Mouse (Mus musculus) CD8-positive naive resting alpha-beta T cell, adult 57 days (primary cell): Measurements from ENCODE around the gene Rab4b. TPM values are rescaled to one million over a fixed set of nuclear protein-coding genes. Genes with fewer than 3 reads are reported as not detected.

Source experiments
- total RNA-seq: library from RNA; stranded (reverse); gene quantifications from one replicate; pipeline ENCODE4 v1.2.4, GENCODE M21; 2023

The Rab4b gene
- total RNA-seq, result 85.3 TPM

DNA sequence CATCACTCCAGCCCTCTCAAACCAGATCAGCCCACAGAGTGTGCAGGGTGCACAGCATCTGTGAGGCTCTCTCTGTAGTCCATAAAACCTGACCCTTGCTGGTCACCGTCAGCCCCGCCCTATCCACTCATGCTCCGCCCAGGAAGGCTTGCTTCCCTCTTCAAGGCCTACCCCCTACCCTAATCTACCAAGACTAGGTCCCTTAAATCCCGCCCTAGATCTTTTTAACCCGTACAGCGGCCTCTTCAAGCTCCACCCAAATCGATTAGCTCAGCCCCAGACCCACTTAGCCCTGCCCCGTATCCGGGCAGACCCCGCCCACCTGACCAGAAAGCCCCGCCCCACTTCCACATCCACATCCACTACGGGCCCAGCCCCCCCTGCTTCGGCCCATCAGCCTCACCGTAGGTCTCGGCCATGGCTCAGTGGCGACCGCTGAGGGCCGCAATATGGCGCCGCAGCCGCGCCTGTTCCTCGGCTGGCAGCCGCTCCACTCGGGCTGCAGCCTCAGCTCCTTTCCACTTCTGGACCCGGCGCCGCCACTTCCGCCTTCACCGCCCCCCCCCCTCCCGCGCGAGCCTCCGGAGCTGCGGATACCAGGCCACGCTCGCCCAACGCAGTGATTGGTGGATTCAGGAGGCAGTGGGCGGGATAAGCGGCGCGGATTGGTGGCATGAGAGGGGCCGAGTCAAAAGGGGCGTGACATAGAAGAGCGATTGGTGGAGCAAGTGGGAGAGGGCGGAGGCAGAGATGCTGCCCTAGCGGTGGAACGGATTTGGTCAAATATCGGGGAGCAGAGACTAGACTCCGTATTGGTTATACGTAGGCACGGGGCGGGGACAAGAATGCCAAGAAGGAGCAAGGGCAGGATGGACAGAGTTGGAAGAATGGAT lies at the start of gene Rab4b:
Rab4b (minus strand) TSS at position 573 of the 893 bp plus-strand sequence.

DNA sequence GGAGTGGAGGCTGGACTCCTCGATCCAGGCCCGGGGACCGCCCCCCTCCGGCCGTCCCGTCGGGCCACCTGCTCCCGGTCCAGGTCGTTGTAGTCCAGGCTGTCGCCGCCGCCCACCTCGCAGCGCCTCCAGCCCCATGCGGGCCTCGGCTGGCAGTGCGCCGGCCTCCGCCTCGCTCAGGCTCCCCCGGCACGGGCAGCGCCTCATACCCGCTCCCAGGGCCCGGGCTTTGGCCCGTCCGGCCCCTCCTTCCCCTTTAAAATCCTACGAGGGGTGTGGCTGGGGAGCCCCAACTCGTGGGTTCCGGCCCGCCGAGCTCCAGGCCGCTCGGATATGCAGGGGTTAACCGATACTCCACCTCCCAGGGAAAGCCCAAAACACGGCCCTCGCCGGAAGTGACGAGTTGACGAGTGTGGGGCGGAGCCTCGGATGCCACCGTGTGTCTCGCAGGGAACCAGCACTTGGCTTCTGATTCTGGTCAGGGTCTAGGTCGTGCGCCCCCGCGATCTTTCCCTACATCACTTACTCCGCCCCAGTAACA lies 49.7 kb upstream of the Rab4b start, which contains the start of gene Itpkc:
Itpkc (minus strand) TSS at position 381 of the 541 bp plus-strand sequence.

DNA sequence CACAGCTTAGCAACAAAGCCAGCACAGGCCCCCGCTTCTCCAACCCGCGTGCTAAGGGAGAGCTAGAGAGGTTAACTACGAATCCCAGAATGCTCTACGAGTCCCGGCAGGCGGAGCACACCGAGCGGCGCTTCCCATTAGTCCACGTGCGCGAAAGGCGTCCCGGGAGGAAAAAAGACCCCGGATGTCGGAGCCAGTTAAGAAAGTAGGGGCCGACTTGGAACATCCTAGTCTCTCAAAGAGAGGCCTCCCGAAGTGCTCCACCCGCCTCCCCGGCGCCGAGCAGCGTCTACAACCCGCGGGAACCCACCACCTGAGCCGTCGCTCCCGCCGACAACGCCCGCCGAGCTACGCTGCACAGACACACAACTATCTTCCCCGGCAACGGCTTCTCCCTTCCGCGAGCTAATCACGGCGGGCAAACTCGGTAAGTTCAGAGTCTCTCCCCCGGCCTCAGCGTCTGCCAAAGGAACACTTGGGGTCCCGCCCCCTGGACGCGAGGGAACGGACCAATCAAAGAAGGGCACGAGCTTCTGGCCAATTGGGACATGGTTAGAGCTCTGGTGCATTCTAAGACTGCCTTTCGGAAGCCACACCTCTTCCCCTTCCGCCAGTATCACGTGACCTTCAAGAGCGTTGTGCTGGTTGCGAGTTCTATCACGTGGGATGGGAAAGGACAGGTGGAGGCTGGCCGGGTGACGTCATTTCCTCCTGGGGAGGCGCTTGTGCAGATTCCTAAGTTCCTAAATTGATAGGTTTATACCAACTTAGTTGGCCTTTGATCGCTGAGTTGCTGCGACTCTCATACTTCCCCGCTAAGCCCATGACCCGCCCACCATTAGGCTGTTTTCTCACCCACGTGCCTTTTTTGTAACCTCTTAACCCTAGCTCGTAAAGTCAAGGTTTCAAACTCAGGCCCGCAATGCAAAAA lies 17.2 kb upstream of the Rab4b start, which contains the start of the genes BC024978 and Snrpa:
BC024978 (plus strand) TSS at position 101 of the 931 bp plus-strand sequence.
Snrpa (minus strand) TSS at position 591 of the 931 bp plus-strand sequence.

DNA sequence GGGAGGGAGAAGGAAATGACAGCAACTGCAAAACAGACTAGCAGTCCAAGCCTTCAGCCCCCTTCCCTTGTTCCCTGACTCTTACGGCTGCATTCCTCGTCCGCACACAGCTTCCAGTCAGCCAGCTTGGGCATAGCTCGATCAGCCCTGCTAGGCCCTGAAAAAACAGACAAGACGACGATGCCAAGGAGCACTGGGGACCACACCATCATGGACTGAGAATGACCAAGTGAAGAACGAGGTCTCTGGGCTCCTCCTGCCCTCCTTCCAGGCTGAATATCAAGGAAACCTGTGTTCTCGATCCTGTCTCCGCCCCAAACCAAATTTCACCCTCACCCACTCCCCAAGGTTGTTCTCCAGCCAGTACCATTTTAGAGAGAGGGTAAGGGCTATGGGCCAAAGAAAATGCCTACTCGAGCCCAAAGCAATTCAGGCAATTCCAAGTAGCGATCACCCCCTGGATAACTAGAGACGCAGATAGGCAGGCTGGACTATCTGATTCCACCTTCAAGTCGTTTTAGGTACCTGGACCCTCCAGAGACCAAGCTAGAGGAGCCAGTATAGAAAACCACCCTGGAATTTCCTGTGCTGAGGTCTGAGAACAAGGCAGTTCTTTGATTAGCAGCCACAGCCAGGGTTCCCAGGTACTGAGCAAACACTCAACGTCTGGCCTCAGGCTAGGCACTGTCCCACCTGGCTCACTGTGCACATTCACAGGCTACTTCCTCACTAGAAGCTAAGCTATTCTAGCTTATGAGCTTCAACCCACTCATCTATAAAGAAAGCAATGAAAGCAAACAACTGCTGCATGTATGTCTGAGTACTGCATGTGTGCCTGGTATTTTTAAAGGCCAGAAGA lies 2.4 kb upstream of the Rab4b start, which contains the start of the genes Gm21983 and Mia:
Gm21983 (minus strand) TSS at position 250 of the 859 bp plus-strand sequence.
Mia (minus strand) TSS at position 321 of the 859 bp plus-strand sequence.

DNA sequence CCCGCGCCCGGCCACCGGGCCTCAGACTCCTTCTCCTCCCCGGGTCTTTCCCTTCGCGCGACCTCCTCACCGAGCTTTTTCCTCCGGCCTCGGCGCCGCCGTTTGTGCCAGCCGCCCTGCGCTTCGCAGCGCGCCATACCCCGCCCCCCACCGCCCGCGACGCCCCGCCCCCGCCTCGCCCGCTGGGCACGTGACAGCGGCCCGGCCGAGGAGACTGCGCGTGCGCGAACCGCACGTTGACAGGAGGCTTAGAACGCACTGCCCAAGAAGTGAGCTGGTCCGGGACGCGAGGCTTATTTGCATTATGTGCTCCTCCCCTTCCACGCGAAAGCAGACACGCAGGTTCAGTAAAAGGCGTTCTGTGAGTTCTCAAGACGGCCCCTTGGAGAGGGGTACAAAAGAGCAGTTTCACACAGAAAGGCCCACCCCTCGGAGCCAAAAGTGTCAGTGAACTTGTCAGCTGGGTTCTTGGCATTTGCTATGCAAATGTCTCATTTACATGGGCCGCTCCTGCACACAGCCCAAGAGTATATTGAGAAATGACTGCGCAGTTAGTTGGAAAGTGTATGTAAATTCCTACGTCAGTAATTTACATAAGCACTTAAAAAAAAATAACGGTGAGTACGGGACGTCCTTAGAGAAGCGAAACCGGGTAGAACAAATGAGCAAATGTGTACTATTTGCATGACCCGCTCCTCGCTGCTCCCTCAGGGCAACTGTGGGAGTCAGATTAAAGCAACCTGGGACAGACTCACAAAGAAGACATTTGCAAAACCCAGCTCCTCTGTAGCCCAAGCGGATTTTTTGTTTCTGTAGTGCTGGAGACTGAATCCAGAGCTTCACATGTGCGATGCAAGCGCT lies 11.9 kb downstream of the Rab4b start, which contains the start of gene Egln2:
Egln2 (minus strand) TSS at position 189 of the 861 bp plus-strand sequence.

DNA sequence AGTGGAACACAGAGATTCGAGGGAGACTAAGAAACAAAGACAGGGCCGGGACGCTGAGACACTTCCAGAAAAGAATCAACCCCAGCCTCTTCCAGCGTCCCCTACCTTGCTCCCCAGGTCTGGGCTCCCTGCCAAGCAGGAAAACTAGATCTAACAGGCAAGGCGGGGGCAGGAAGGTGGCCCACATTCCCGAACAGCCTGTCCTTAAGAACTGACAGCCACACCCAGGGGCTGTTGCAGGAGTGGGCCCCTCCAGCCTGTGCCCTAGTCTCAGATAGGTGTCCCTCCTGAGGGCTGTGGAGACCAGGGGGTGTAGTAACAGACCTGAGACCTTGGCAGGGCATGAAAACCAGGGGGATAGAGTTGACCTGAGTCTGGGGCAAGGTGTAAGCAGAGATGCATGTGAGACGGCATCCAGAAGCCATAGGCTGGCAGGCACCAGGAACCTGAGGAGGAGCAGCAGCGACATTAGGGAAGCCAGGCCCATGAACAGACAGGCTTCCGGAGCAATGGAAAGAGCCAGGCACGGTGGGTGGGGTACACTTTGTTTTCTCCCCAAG lies 25.4 kb downstream of the Rab4b start, which contains the start of gene Cyp2t4:
Cyp2t4 (plus strand) TSS at position 510 of the 560 bp plus-strand sequence.

DNA sequence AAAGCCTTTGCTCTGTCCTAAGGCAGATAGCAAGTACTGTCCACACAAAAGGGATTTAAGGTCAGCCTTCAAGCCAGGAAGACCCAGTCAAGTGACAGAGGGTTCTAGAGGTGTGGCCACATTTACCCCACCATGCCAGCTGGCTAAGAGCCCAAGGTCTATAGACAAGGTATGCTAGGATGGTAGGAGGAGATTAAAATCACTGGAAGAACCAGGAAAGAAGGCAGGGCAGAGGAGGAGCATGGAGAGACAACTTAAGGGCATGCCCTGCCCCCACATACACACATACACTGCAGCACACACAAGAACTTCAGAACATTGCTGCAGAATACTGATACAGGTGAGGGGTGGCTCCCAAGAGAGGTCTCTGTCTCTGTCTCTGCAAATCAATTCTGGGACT lies 59.0 kb downstream of the Rab4b start, which contains the start of gene Cyp2f2:
Cyp2f2 (plus strand) TSS at position 234 of the 400 bp plus-strand sequence.

Other genes with a start within 250 kb of the Rab4b start
- gene Cyp2a22, start 239.5 kb downstream of the Rab4b start, total RNA-seq, result not detected
- gene Cyp2a12, start 149.8 kb downstream of the Rab4b start, total RNA-seq, result not detected
- not detected for gene Cyp2f2, start 59.0 kb downstream of the Rab4b start, total RNA-seq
- gene Cyp2t4, start 25.2 kb downstream of the Rab4b start, total RNA-seq, result not detected
- 71.8 TPM for gene Egln2, start 12.1 kb downstream of the Rab4b start, total RNA-seq
- gene Gm21983, start 2.2 kb upstream of the Rab4b start, total RNA-seq, result not detected
- 1.1 TPM for gene Mia, start 2.3 kb upstream of the Rab4b start, total RNA-seq
- gene BC024978, start 16.9 kb upstream of the Rab4b start, total RNA-seq, result 19.7 TPM
- 84.5 TPM for gene Snrpa, start 17.4 kb upstream of the Rab4b start, total RNA-seq
- 12.4 TPM for gene Itpkc, start 49.8 kb upstream of the Rab4b start, total RNA-seq
- gene Coq8b, start 54.1 kb upstream of the Rab4b start, total RNA-seq, result 14.0 TPM
- 3.1 TPM for gene Numbl, start 79.5 kb upstream of the Rab4b start, total RNA-seq
- 1.2 TPM for gene Ltbp4, start 158.8 kb upstream of the Rab4b start, total RNA-seq
- 80.0 TPM for gene Shkbp1, start 177.1 kb upstream of the Rab4b start, total RNA-seq
- not detected for gene Gm20479, start 178.5 kb upstream of the Rab4b start, total RNA-seq